Mouse (Mus musculus) heart, postnatal 0 days (tissue): Measurements from ENCODE around the gene Cmtm4. TPM values are rescaled to one million over a fixed set of nuclear protein-coding genes. Genes with fewer than 3 reads are reported as not detected.

Experiments
- ATAC-seq: fragments of 200-750 bp; cut with Nextera tagmentation; 2 replicates; pipeline ENCODE4 v1.8.0; 2017; ENCODE audit warnings: low read depth, moderate number of reproducible peaks, moderate library complexity; ENCODE audit not compliant: insufficient read depth
- DNase-seq: peaks from one replicate; pipeline ENCODE4 v3.0.0-alpha.2; 2016; ENCODE audit warnings: low spot score
- H3K27ac ChIP-seq: fragments of 300-500 bp; sonication (generic); 2 replicates; pipeline ENCODE4 v1.5.1; 2014; ENCODE audit warnings: low read depth, mild to moderate bottlenecking
- H3K27me3 ChIP-seq: fragments of 300-500 bp; sonication (generic); 2 replicates; pipeline ENCODE4 v1.6.1; 2014; ENCODE audit warnings: low read length, mixed read lengths; ENCODE audit not compliant: control insufficient read depth, insufficient read depth
- H3K36me3 ChIP-seq: fragments of 300-500 bp; sonication (generic); replicated peaks from 2 replicates; pipeline ENCODE4 v1.6.1; 2014; ENCODE audit warnings: low read length, mixed read lengths; ENCODE audit not compliant: control insufficient read depth, insufficient read depth
- H3K4me1 ChIP-seq: fragments of 300-500 bp; sonication (generic); 2 replicates; pipeline ENCODE4 v1.6.1; 2014; ENCODE audit warnings: antibody characterized with exemption; ENCODE audit not compliant: control insufficient read depth, insufficient read depth
- H3K4me2 ChIP-seq: fragments of 300-500 bp; sonication (generic); 2 replicates; pipeline ENCODE4 v1.6.1; 2014; ENCODE audit warnings: low read depth, mild to moderate bottlenecking, low read length, moderate library complexity
- H3K4me3 ChIP-seq: fragments of 300-500 bp; sonication (generic); 2 replicates; pipeline ENCODE4 v1.5.1; 2014; ENCODE audit warnings: low read depth, low read length
- H3K9ac ChIP-seq: fragments of 300-500 bp; sonication (generic); replicated peaks from 2 replicates; pipeline ENCODE4 v1.6.1; 2014; ENCODE audit warnings: low read depth, low read length, mixed read lengths
- H3K9me3 ChIP-seq: fragments of 300-500 bp; sonication (generic); replicated peaks from 2 replicates; pipeline ENCODE4 v1.6.1; 2016; ENCODE audit warnings: low read length; ENCODE audit not compliant: control insufficient read depth
- CTCF ChIP-seq: IDR thresholded peaks from 2 replicates; pipeline ENCODE4 v1.5.1; 2016; ENCODE audit warnings: antibody characterized with exemption, control low read depth, low read depth
- EP300 ChIP-seq: IDR thresholded peaks from 2 replicates; pipeline ENCODE4 v1.6.1; 2016; ENCODE audit warnings: antibody characterized with exemption, low read depth
- WGBS: fragments of 180-500 bp; shearing (Covaris S2); extraction: QIAGEN DNeasy Blood & Tissue Kit; methylation state at CpG from one replicate; pipeline ENCODE4 v1.1.7; 2014; 5-methylcytosine and 5-hydroxymethylcytosine counted together
- polyA plus RNA-seq: library from polyadenylated mRNA; unstranded; fragments of >200 nt; fragmentation: Nextera tagmentation; extraction: Ambion mirVana; gene quantifications from 2 replicates; pipeline ENCODE4 v1.2.1, GENCODE M21; 2015
- total RNA-seq: library from RNA; depleted of rRNA; stranded (reverse); fragments of >200 nt; gene quantifications from 2 replicates; pipeline ENCODE4 v1.2.3, GENCODE M21; 2014; ENCODE audit warnings: low replicate concordance

The Cmtm4 gene
- total and polyA plus RNA-seq, 2 experiments from 2014 or later = 1.2 to 10.2 TPM

DNA sequence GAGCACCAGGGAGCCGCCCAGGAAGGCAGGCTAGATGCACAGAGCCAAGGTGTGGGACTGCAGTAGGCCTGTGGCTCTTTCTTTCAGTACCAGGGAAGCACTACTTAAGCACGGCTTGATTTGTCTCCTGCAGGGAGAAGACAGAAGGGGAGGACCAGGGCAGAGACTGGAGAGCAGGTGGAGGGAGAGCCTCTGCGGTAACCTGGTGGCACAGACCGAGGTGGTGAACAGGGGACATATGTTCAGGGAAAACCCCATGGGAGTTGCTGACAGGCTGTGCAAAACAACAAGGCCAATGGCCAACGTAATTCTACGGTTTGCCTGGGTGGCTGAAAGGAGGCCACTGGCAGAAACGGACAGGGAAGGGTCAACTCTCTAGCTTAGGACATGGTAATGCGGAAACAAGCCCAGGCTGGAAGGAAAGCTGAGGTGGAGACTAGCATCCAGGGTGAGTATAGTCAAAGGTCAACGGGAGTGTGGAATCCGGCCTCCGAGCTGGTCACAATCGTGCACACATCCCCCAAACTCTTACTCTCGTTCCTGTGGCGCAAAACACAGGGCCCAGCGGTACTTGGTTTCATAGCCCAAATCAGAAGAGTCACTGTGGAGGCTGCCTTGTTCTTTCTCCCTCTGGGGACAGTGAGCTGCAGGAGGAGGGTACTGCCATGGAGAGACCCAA lies 35.7 kb downstream of the Cmtm4 start:
- TF ChIP-seq EP300 (no peak), CTCF (no peak)
- no peaks in the 10 kb centered on the region for H3K4me1 ChIP-seq
- no peak overlapping the region for H3K4me2 ChIP-seq
- no peaks in the 10 kb centered on the region for H3K9me3 ChIP-seq
- no peak overlapping the region for H3K27ac ChIP-seq
- no peak for ATAC-seq
- H3K9ac ChIP-seq = no peak overlapping the region
- H3K4me3 ChIP-seq = no peak overlapping the region
- peaks cover 6% of the 10 kb centered on the region for H3K36me3 ChIP-seq
- DNase-seq = no peak
- 75% methylated on average over 15 of the region's 15 CpGs for WGBS
- H3K27me3 ChIP-seq = no peaks in the 10 kb centered on the region

DNA sequence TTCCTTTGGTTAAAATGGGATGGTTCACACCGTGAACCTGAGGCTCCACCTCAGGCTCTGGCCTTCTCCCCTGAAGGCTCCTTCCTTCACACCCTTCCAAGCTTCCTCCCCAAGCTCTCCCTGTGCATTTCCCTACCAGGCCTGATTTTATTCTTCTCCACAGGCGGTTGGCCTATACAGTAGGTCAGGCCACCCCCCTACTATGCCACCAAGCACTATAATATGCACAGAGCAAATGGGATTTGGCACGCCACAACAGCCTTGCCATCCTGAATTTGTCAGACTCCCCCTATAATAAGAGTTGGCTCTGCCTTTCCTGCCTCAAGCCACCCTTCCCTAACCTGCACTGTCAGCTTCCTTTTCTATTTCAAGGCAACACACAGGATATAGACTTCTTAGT lies 37.0 kb downstream of the Cmtm4 start:
- Histone ChIP-seq H3K36me3 (peaks cover 17% of the 10 kb centered on the region), H3K9me3 (no peaks in the 10 kb centered on the region), H3K27ac (no peak overlapping the region), H3K4me2 (no peak overlapping the region), H3K4me1 (no peaks in the 10 kb centered on the region), H3K27me3 (no peaks in the 10 kb centered on the region), H3K4me3 (no peak overlapping the region), H3K9ac (no peak overlapping the region)
- WGBS = 87% methylated on average over 3 of the region's 3 CpGs
- DNase-seq (no peak), ATAC-seq (no peak)
- TF ChIP-seq EP300 = no peak
- no peak for TF ChIP-seq CTCF

DNA sequence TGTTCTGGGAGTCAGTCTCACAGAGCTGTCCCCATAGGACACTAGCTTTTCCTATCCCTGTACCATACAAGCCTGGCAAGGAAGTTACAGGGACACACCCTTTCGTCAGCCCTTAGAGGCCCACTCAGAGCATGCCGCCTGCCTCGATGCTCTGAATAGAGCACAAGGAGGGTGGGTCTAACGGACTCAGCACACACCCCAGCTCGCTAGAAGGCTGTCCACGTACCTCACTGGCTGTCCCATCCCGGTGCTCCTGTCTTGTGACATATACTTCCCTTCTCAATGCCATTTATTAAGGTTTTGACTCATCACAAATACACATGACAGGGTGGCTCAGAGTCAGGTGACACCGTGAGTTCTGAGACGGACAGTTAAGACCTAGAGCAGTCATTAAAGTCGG lies 41.1 kb downstream of the Cmtm4 start:
- Histone ChIP-seq H3K4me1 (peaks cover under 1% of the 10 kb centered on the region; the same call in 1 of the 2 replicates), H3K36me3 (peaks cover 17% of the 10 kb centered on the region), H3K9ac (no peak overlapping the region), H3K9me3 (no peaks in the 10 kb centered on the region), H3K27me3 (no peaks in the 10 kb centered on the region), H3K27ac (no peak overlapping the region), H3K4me2 (no peak overlapping the region), H3K4me3 (no peak overlapping the region)
- no peak for TF ChIP-seq EP300
- TF ChIP-seq CTCF = no peak
- ATAC-seq = no peak
- 88% methylated on average over 10 of the region's 10 CpGs for WGBS
- no peak for DNase-seq

DNA sequence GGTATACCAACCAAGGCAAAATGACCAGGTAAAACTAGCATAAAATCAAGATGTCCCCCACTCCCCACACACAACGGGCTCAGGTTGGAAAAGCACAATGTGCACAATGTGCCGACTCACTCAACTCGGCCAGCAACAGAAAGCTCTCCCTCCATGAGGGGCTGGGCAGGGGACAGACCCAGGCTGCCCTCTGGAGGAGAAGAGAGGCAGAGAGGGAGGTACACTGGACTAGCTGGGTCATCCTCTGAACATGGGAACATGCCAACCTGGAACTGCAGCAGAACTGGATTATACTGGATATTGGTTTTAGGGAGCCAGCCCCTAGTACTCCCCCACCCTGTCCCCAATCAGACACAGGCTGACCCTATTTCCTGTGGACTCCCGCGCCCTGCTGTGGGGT lies 42.4 kb downstream of the Cmtm4 start:
- Histone ChIP-seq H3K27me3 (no peaks in the 10 kb centered on the region), H3K4me2 (no peak overlapping the region), H3K36me3 (peaks cover 17% of the 10 kb centered on the region), H3K9ac (no peak overlapping the region), H3K27ac (no peak overlapping the region), H3K9me3 (no peaks in the 10 kb centered on the region), H3K4me3 (no peak overlapping the region), H3K4me1 (peaks cover 9% of the 10 kb centered on the region)
- TF ChIP-seq CTCF = peak; percentile 54
- no peak for TF ChIP-seq EP300
- ATAC-seq (peak; percentile 50), DNase-seq (no peak)
- WGBS = 49% methylated on average over 5 of the region's 5 CpGs

DNA sequence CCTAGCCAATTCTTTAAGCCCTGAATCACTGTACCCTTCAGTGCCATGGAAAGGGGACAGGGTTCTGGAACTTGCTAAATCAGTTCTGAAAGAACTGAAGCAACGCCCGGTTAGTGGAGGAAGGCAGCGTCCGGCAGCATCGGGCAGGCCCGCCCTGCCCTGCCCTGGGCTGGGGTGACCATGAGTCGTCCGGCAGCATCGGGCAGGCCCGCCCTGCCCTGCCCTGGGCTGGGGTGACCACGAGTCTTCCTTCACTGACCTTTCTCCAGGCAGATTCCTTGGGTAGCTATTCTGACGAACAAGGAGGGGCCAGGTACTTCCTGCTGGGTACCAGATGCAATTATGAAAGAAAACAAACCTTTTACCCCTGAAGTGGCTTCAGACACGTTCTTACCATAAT lies 45.6 kb downstream of the Cmtm4 start:
- ATAC-seq = no peak
- Histone ChIP-seq H3K27ac (no peak overlapping the region), H3K36me3 (peaks cover 34% of the 10 kb centered on the region), H3K4me1 (peaks cover 15% of the 10 kb centered on the region), H3K4me2 (no peak overlapping the region), H3K9me3 (no peaks in the 10 kb centered on the region), H3K9ac (no peak overlapping the region), H3K27me3 (no peaks in the 10 kb centered on the region), H3K4me3 (no peak overlapping the region)
- WGBS = 76% methylated on average over 13 of the region's 13 CpGs
- no peak for TF ChIP-seq CTCF
- TF ChIP-seq EP300 = no peak
- no peak for DNase-seq

DNA sequence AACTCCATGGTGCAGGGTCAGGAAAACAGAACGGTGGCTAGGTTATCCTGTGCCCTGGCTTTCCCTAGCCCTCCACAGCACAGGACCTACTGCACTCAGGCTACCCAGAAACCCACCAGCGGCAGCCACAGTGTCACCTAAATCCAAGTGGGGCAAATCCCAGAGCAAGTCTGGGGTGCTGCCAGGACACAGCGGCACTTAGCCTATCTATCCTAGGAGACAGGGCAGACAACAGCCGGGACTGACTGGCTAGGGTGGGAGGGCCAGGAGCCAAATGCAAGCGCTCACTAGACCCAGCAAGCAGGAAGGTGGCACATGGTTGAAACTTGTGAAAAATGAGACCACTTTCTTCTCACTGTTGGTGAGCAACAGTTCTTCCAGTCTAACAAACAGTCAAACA lies 46.6 kb downstream of the Cmtm4 start:
- Histone ChIP-seq H3K36me3 (peaks cover 24% of the 10 kb centered on the region), H3K9me3 (no peaks in the 10 kb centered on the region), H3K27ac (0 out of 2 replicates have a peak overlapping the region, but pooled peaks have one; percentile 30), H3K4me3 (no peak overlapping the region), H3K27me3 (no peaks in the 10 kb centered on the region), H3K4me1 (peaks cover 15% of the 10 kb centered on the region), H3K4me2 (no peak overlapping the region), H3K9ac (peak overlapping the region; percentile 15; the same call in 1 of the 2 replicates)
- peak; percentile 37 for ATAC-seq
- TF ChIP-seq EP300 = no peak
- no peak for TF ChIP-seq CTCF
- DNase-seq = no peak
- 23% methylated on average over 5 of the region's 5 CpGs for WGBS
